ENCODE assay signal across 18 mouse cellular contexts in genomic region chr14:23523825-23524491, GRCm38 (mm10).
DNase-seq lines count a peak whose midpoint lies in the region; ATAC-seq and TF ChIP-seq lines count a peak whose summit lies in the region.
"Had no signal": no experiment of that assay in that cellular context is flagged by ENCODE, and none has a peak within 500 bp of the region (broad histone marks: within the 10 kb centered on the region; RNA-seq: fewer than 3 reads in every experiment).

No protein-coding gene starts in this region.

- TF ChIP-seq POLR2A in lung, adult 2 months (IDR thresholded peaks at IDR 0.05; ENCODE audit: borderline replicate concordance, extremely low read depth, low read depth, low read length): no peak
- TF ChIP-seq POLR2A in embryonic fibroblast, embryonic 13.5 days (IDR thresholded peaks at IDR 0.05; ENCODE audit: low read depth, low read length): no peak
- TF ChIP-seq POLR2A in limb, embryonic 14.5 days (IDR thresholded peaks at IDR 0.05; ENCODE audit: borderline replicate concordance, extremely low read depth, insufficient read depth, insufficient read length): no peak

- H3K27me3 ChIP-seq in lung, embryonic 16.5 days (ENCODE audit: control insufficient read depth, insufficient read depth, low read depth, low read length): no peaks in the 10 kb centered on the region
- H3K27me3 ChIP-seq in limb, embryonic 14.5 days (ENCODE audit: control insufficient read depth, insufficient read depth, low read length): no peaks in the 10 kb centered on the region
- H3K27me3 ChIP-seq in heart, embryonic 10.5 days (ENCODE audit: insufficient read depth, poor library complexity, severe bottlenecking): no peaks in the 10 kb centered on the region
- H3K27me3 ChIP-seq: forebrain, embryonic 15.5 days; heart, embryonic 15.5 days had no signal

- peak; percentile 15 for DNase-seq in embryo, embryonic 10 days (ENCODE audit: low spot score)
- no peak for DNase-seq in embryo, embryonic 9.5 days (ENCODE audit: extremely low spot score)
- DNase-seq in lung, adult 2 months: no peak
- DNase-seq in limb, embryonic 14.5 days (ENCODE audit: low spot score): peak; percentile 79
- DNase-seq in spleen, postnatal 4 days (ENCODE audit: low spot score in 2 of 2): no peak
- no peak for DNase-seq in heart, embryonic 10.5 days (ENCODE audit: low spot score)
- DNase-seq: adrenal gland, adult 2 months; lung, postnatal 14 days; thymus, postnatal 36 days had no signal

- H3K9ac ChIP-seq in lung, embryonic 16.5 days (ENCODE audit: low read length): no peak overlapping the region
- H3K9ac ChIP-seq in limb, embryonic 14.5 days (ENCODE audit: low read depth, low read length, severe bottlenecking): no peak overlapping the region
- H3K9ac ChIP-seq: forebrain, embryonic 15.5 days; heart, embryonic 15.5 days had no signal

- no peaks in the 10 kb centered on the region for H3K9me3 ChIP-seq in lung, embryonic 16.5 days (ENCODE audit: control insufficient read depth, low read length)
- H3K9me3 ChIP-seq in limb, embryonic 14.5 days (ENCODE audit: control insufficient read depth, low read length): no peaks in the 10 kb centered on the region
- H3K9me3 ChIP-seq in heart, embryonic 10.5 days: no peaks in the 10 kb centered on the region
- H3K9me3 ChIP-seq: forebrain, embryonic 15.5 days; heart, embryonic 15.5 days had no signal

- no peaks in the 10 kb centered on the region for H3K36me3 ChIP-seq in lung, embryonic 16.5 days (ENCODE audit: control insufficient read depth, insufficient read depth, low read length)
- no peaks in the 10 kb centered on the region for H3K36me3 ChIP-seq in limb, embryonic 14.5 days (ENCODE audit: control insufficient read depth, insufficient read depth, low read length)
- H3K36me3 ChIP-seq in heart, embryonic 10.5 days: no peaks in the 10 kb centered on the region
- H3K36me3 ChIP-seq: forebrain, embryonic 15.5 days; G1E; heart, embryonic 15.5 days had no signal

- ATAC-seq in lung, embryonic 16.5 days (ENCODE audit: low read depth): peak; percentile 73
- 0 out of 2 replicates have a peak, but pooled peaks have one; percentile 45 for ATAC-seq in limb, embryonic 14.5 days (ENCODE audit: low FRiP score, low read depth)
- ATAC-seq: CD4-positive, CD25-positive, alpha-beta regulatory T cell, adult 4 months; forebrain, embryonic 15.5 days; inflammation-experienced regulatory T-cells, adult 6 months had no signal

- no peak for TF ChIP-seq CTCF in lung, adult 2 months (IDR thresholded peaks at IDR 0.05; ENCODE audit: insufficient read depth, low read length)
- TF ChIP-seq CTCF in embryonic fibroblast, embryonic 13.5 days (IDR thresholded peaks at IDR 0.05; ENCODE audit: borderline replicate concordance, insufficient read depth, low read length): no peak

- no peak overlapping the region for H3K4me3 ChIP-seq in lung, embryonic 16.5 days (ENCODE audit: low read length)
- no peak overlapping the region for H3K4me3 ChIP-seq in lung, adult 2 months (replicated peaks; ENCODE audit: extremely low read depth, low read depth, low read length)
- H3K4me3 ChIP-seq in embryonic fibroblast, embryonic 13.5 days (ENCODE audit: insufficient read depth, low read length): no peak overlapping the region
- H3K4me3 ChIP-seq in limb, embryonic 14.5 days (replicated peaks; ENCODE audit: low read length): no peak overlapping the region
- no peak overlapping the region for H3K4me3 ChIP-seq in heart, embryonic 10.5 days
- H3K4me3 ChIP-seq: forebrain, embryonic 15.5 days; heart, embryonic 15.5 days; left cerebral cortex, adult 2 months had no signal

- no peaks in the 10 kb centered on the region; the same call in 1 of the 2 replicates for H3K4me1 ChIP-seq in lung, embryonic 16.5 days (replicated peaks; ENCODE audit: control insufficient read depth, insufficient read depth, low read length)
- no peaks in the 10 kb centered on the region for H3K4me1 ChIP-seq in lung, adult 2 months (ENCODE audit: control insufficient read depth, insufficient read depth, low read length)
- H3K4me1 ChIP-seq in embryonic fibroblast, embryonic 13.5 days (ENCODE audit: control insufficient read depth, insufficient read depth, low read length): no peaks in the 10 kb centered on the region
- peaks cover 20% of the 10 kb centered on the region for H3K4me1 ChIP-seq in limb, embryonic 14.5 days (ENCODE audit: control insufficient read depth, insufficient read depth, low read length)
- no peaks in the 10 kb centered on the region for H3K4me1 ChIP-seq in heart, embryonic 10.5 days
- H3K4me1 ChIP-seq: forebrain, embryonic 15.5 days; heart, embryonic 15.5 days had no signal

- peak overlapping the region; percentile 85 for H3K27ac ChIP-seq in lung, embryonic 16.5 days (ENCODE audit: low read length)
- H3K27ac ChIP-seq in embryonic fibroblast, embryonic 13.5 days (ENCODE audit: insufficient read depth, low read length): peak overlapping the region; percentile 49; the same call in 1 of the 2 replicates
- H3K27ac ChIP-seq in limb, embryonic 14.5 days (replicated peaks; ENCODE audit: low read depth, low read length): peak overlapping the region; percentile 28; the same call in 1 of the 2 replicates
- H3K27ac ChIP-seq in heart, embryonic 10.5 days: no peak overlapping the region
- H3K27ac ChIP-seq: forebrain, embryonic 15.5 days; heart, embryonic 15.5 days; left cerebral cortex, adult 2 months had no signal

- 39% methylated on average over 6 of the region's 6 CpGs for WGBS in lung, embryonic 16.5 days
- 68% methylated on average over 6 of the region's 6 CpGs for WGBS in lung, adult 2 months
- WGBS in limb, embryonic 14.5 days: 21% methylated on average over 6 of the region's 6 CpGs
- 73% methylated on average over 6 of the region's 6 CpGs for WGBS in heart, embryonic 10.5 days

- H3K4me2 ChIP-seq in lung, embryonic 16.5 days (ENCODE audit: low read depth, low read length): no peak overlapping the region
- H3K4me2 ChIP-seq in limb, embryonic 14.5 days (replicated peaks; ENCODE audit: low read depth, low read length, severe bottlenecking): no peak overlapping the region
- H3K4me2 ChIP-seq: forebrain, embryonic 15.5 days; heart, embryonic 15.5 days; liver, embryonic 11.5 days had no signal

Comparison
In these comparisons a context has a peak if more than half of its experiments do, and no peak if none do; other contexts are left out.
1. DNase-seq: peak in embryo, embryonic 10 days (single experiment) and limb, embryonic 14.5 days (single experiment); none in embryo, embryonic 9.5 days (single experiment), lung, adult 2 months (single experiment), spleen, postnatal 4 days (0 of 2) and heart, embryonic 10.5 days (single experiment).